In genomic region chr7:78803841-78804240, GRCm38 (mm10) we compare ENCODE assay signal across 8 mouse cellular contexts. TPM values are rescaled to one million over a fixed set of nuclear protein-coding genes. Genes with fewer than 3 reads are reported as not detected.
A peak's percentile ranks its signal among the peaks of the same experiment; 100 is the strongest.
DNase-seq lines count a peak whose midpoint lies in the region; ATAC-seq lines count a peak whose summit lies in the region.
"Had no signal": no experiment of that assay in that cellular context is flagged by ENCODE, and none has a peak within 500 bp of the region (broad histone marks: within the 10 kb centered on the region; RNA-seq: fewer than 3 reads in every experiment).

No protein-coding gene starts in this region.

- intact Hi-C loops in left cerebral cortex, postnatal 4 days (cut with DNase I) = no loop called here
- intact Hi-C loops in heart, postnatal 10 days (cut with DNase I) = no loop called here

- ATAC-seq in common myeloid progenitor, adult 5-6 weeks (replicated peaks; ENCODE audit: low read depth, poor library complexity, severe bottlenecking) = peak; percentile 64

- DNase-seq in ovary, postnatal 14 days (ENCODE audit: low spot score) = peak; percentile 19
- DNase-seq in ovary, postnatal 10 days (ENCODE audit: low spot score) = no peak
- peak; percentile 30 to 52 for DNase-seq in kidney, postnatal 4 days
- peak; percentile 45 for DNase-seq in thymus, postnatal 14 days
- DNase-seq in left cerebral cortex, postnatal 4 days = no peak
- no peak for DNase-seq in heart, postnatal 10 days
- DNase-seq: cerebellum, adult 9-11 months had no signal

RNA-seq across cellular contexts. Expression of gene Mrpl46, which starts 20.5 kb away (rescaled TPM):
- 30.0 and 40.9 TPM in 2 replicates for total RNA-seq in common myeloid progenitor, adult 5-6 weeks (2017)
- 10 to 100 TPM; 23.2 to 24.6 TPM for total RNA-seq in left cerebral cortex, postnatal 4 days (2021)
- total RNA-seq in heart, postnatal 10 days (2021) = 10 to 100 TPM; 45.9 to 47.4 TPM

RNA-seq across cellular contexts. Expression of gene Mrps11, which starts 20.9 kb away (rescaled TPM):
- total RNA-seq in common myeloid progenitor, adult 5-6 weeks (2017) = 30.1 and 44.8 TPM in 2 replicates
- total RNA-seq in left cerebral cortex, postnatal 4 days (2021) = 10 to 100 TPM; 37.5 to 40.2 TPM
- total RNA-seq in heart, postnatal 10 days (2021) = 10 to 100 TPM; 45.1 to 49.4 TPM

RNA-seq across cellular contexts. Expression of gene Det1, which starts 43.2 kb away (rescaled TPM):
- total RNA-seq in common myeloid progenitor, adult 5-6 weeks (2017) = 16.2 and 17.6 TPM in 2 replicates
- total RNA-seq in left cerebral cortex, postnatal 4 days (2021) = 1 to 10 TPM; 8.2 to 8.4 TPM
- total RNA-seq in heart, postnatal 10 days (2021) = 10 to 100 TPM in 1 of 2 experiments, 1 to 10 TPM in 1; 7.2 to 10.7 TPM

Comparison
In these comparisons a context has a peak if more than half of its experiments do, and no peak if none do; other contexts are left out.
1. DNase-seq: peak in ovary, postnatal 14 days (single experiment), kidney, postnatal 4 days (2 of 2) and thymus, postnatal 14 days (single experiment); none in ovary, postnatal 10 days (single experiment), left cerebral cortex, postnatal 4 days (single experiment) and heart, postnatal 10 days (0 of 2).